Mouse (Mus musculus): Measurements from ENCODE around the gene Crhr1. TPM values are rescaled to one million over a fixed set of nuclear protein-coding genes. Genes with fewer than 3 reads are reported as not detected.

Gene Crhr1
- polyA plus RNA-seq, 1 experiment, result 2.5 TPM

- Histone ChIP-seq H3K4me3 (ENCODE audit: extremely low read depth, insufficient read depth, insufficient read length) (no peak overlapping the region), H3K4me1 (ENCODE audit: control insufficient read depth, insufficient read depth, insufficient read length) (no peaks in the 10 kb centered on the region), H3K27me3 (ENCODE audit: control insufficient read depth, insufficient read depth, low read length) (no peaks in the 10 kb centered on the region), H3K36me3 (ENCODE audit: control insufficient read depth, insufficient read depth, low read length) (no peaks in the 10 kb centered on the region), H3K27ac (ENCODE audit: insufficient read depth, low read length) (no peak overlapping the region)
- no peak for DNase-seq (ENCODE audit: low read depth in 1 of 2, low spot score in 2 of 2)
- TF ChIP-seq CTCF (IDR thresholded peaks at IDR 0.05; ENCODE audit: extremely low read depth, insufficient read depth, insufficient read length, insufficient replicate concordance) (no peak), POLR2A (IDR thresholded peaks at IDR 0.05; ENCODE audit: low read depth, low read length) (no peak)
- WGBS, result 95% methylated on average over 9 of the region's 9 CpGs
These were observed 54.1 kb downstream of the Crhr1 start for GRCm38 (mm10) chr11:104186837-104187150.

GRCm38 (mm10) chr11:104187766-104188165, 55.1 kb downstream of the Crhr1 start:
- no peak for DNase-seq (ENCODE audit: low read depth in 1 of 2, low spot score in 2 of 2)
- WGBS, result 87% methylated on average over 10 of the region's 10 CpGs
- no peaks in the 10 kb centered on the region for H3K27me3 ChIP-seq (ENCODE audit: control insufficient read depth, insufficient read depth, low read length)
- H3K4me1 ChIP-seq (ENCODE audit: control insufficient read depth, insufficient read depth, insufficient read length), result no peaks in the 10 kb centered on the region
- TF ChIP-seq CTCF (IDR thresholded peaks at IDR 0.05; ENCODE audit: extremely low read depth, insufficient read depth, insufficient read length, insufficient replicate concordance) (no peak), POLR2A (IDR thresholded peaks at IDR 0.05; ENCODE audit: low read depth, low read length) (no peak)
- no peak overlapping the region for H3K27ac ChIP-seq (ENCODE audit: insufficient read depth, low read length)
- H3K4me3 ChIP-seq (ENCODE audit: extremely low read depth, insufficient read depth, insufficient read length), result no peak overlapping the region
- no peaks in the 10 kb centered on the region for H3K36me3 ChIP-seq (ENCODE audit: control insufficient read depth, insufficient read depth, low read length)

- DNase-seq (ENCODE audit: low read depth in 1 of 2, low spot score in 2 of 2), result no peak
- H3K36me3 ChIP-seq (ENCODE audit: control insufficient read depth, insufficient read depth, low read length), result no peaks in the 10 kb centered on the region
- H3K27ac ChIP-seq (ENCODE audit: insufficient read depth, low read length), result no peak overlapping the region
- 76% methylated on average over 2 of the region's 2 CpGs for WGBS
- H3K27me3 ChIP-seq (ENCODE audit: control insufficient read depth, insufficient read depth, low read length), result no peaks in the 10 kb centered on the region
- H3K4me1 ChIP-seq (ENCODE audit: control insufficient read depth, insufficient read depth, insufficient read length), result no peaks in the 10 kb centered on the region
- H3K4me3 ChIP-seq (ENCODE audit: extremely low read depth, insufficient read depth, insufficient read length), result no peak overlapping the region
- no peak for TF ChIP-seq CTCF (IDR thresholded peaks at IDR 0.05; ENCODE audit: extremely low read depth, insufficient read depth, insufficient read length, insufficient replicate concordance)
- TF ChIP-seq POLR2A (IDR thresholded peaks at IDR 0.05; ENCODE audit: low read depth, low read length), result no peak
These were observed 57.4 kb downstream of the Crhr1 start for GRCm38 (mm10) chr11:104190008-104190407.

GRCm38 (mm10) chr11:104195382-104195781, 62.7 kb downstream of the Crhr1 start:
- Histone ChIP-seq H3K27me3 (ENCODE audit: control insufficient read depth, insufficient read depth, low read length) (no peaks in the 10 kb centered on the region), H3K36me3 (ENCODE audit: control insufficient read depth, insufficient read depth, low read length) (no peaks in the 10 kb centered on the region), H3K4me3 (ENCODE audit: extremely low read depth, insufficient read depth, insufficient read length) (no peak overlapping the region), H3K4me1 (ENCODE audit: control insufficient read depth, insufficient read depth, insufficient read length) (no peaks in the 10 kb centered on the region), H3K27ac (ENCODE audit: insufficient read depth, low read length) (no peak overlapping the region)
- DNase-seq (ENCODE audit: low read depth in 1 of 2, low spot score in 2 of 2), result no peak
- no peak for TF ChIP-seq POLR2A (IDR thresholded peaks at IDR 0.05; ENCODE audit: low read depth, low read length)
- TF ChIP-seq CTCF (IDR thresholded peaks at IDR 0.05; ENCODE audit: extremely low read depth, insufficient read depth, insufficient read length, insufficient replicate concordance), result no peak
- 78% methylated on average over 11 of the region's 11 CpGs for WGBS

- DNase-seq (ENCODE audit: low read depth in 1 of 2, low spot score in 2 of 2), result peak; percentile 39 to 63
- H3K27me3 ChIP-seq (ENCODE audit: control insufficient read depth, insufficient read depth, low read length), result no peaks in the 10 kb centered on the region
- H3K27ac ChIP-seq (ENCODE audit: insufficient read depth, low read length), result no peak overlapping the region
- H3K4me1 ChIP-seq (ENCODE audit: control insufficient read depth, insufficient read depth, insufficient read length), result no peaks in the 10 kb centered on the region
- WGBS, result 19% methylated on average over 9 of the region's 9 CpGs
- no peaks in the 10 kb centered on the region for H3K36me3 ChIP-seq (ENCODE audit: control insufficient read depth, insufficient read depth, low read length)
- H3K4me3 ChIP-seq (ENCODE audit: extremely low read depth, insufficient read depth, insufficient read length), result no peak overlapping the region
- TF ChIP-seq POLR2A (IDR thresholded peaks at IDR 0.05; ENCODE audit: low read depth, low read length) (no peak), CTCF (IDR thresholded peaks at IDR 0.05; ENCODE audit: extremely low read depth, insufficient read depth, insufficient read length, insufficient replicate concordance) (peak; percentile 76; the same call in 1 of the 2 replicates)
These were observed 63.1 kb downstream of the Crhr1 start for GRCm38 (mm10) chr11:104195791-104196190.

- 8% methylated on average over 10 of the region's 10 CpGs for WGBS
- no peaks in the 10 kb centered on the region for H3K27me3 ChIP-seq (ENCODE audit: control insufficient read depth, insufficient read depth, low read length)
- no peak for TF ChIP-seq CTCF (IDR thresholded peaks at IDR 0.05; ENCODE audit: extremely low read depth, insufficient read depth, insufficient read length, insufficient replicate concordance)
- TF ChIP-seq POLR2A (IDR thresholded peaks at IDR 0.05; ENCODE audit: low read depth, low read length), result no peak
- no peak for DNase-seq (ENCODE audit: low read depth in 1 of 2, low spot score in 2 of 2)
- H3K36me3 ChIP-seq (ENCODE audit: control insufficient read depth, insufficient read depth, low read length), result no peaks in the 10 kb centered on the region
- H3K4me3 ChIP-seq (ENCODE audit: extremely low read depth, insufficient read depth, insufficient read length), result no peak overlapping the region
- no peaks in the 10 kb centered on the region for H3K4me1 ChIP-seq (ENCODE audit: control insufficient read depth, insufficient read depth, insufficient read length)
- no peak overlapping the region for H3K27ac ChIP-seq (ENCODE audit: insufficient read depth, low read length)
These were observed 65.2 kb downstream of the Crhr1 start for GRCm38 (mm10) chr11:104197861-104198260.

- no peak for TF ChIP-seq CTCF (IDR thresholded peaks at IDR 0.05; ENCODE audit: extremely low read depth, insufficient read depth, insufficient read length, insufficient replicate concordance)
- TF ChIP-seq POLR2A (IDR thresholded peaks at IDR 0.05; ENCODE audit: low read depth, low read length), result no peak
- no peak for DNase-seq (ENCODE audit: low read depth in 1 of 2, low spot score in 2 of 2)
- Histone ChIP-seq H3K27ac (ENCODE audit: insufficient read depth, low read length) (no peak overlapping the region), H3K4me3 (ENCODE audit: extremely low read depth, insufficient read depth, insufficient read length) (no peak overlapping the region), H3K27me3 (ENCODE audit: control insufficient read depth, insufficient read depth, low read length) (no peaks in the 10 kb centered on the region), H3K36me3 (ENCODE audit: control insufficient read depth, insufficient read depth, low read length) (no peaks in the 10 kb centered on the region), H3K4me1 (ENCODE audit: control insufficient read depth, insufficient read depth, insufficient read length) (no peaks in the 10 kb centered on the region)
- 49% methylated on average over 3 of the region's 3 CpGs for WGBS
These were observed 70.6 kb downstream of the Crhr1 start for GRCm38 (mm10) chr11:104203271-104203670.

Measured in spleen, adult 2 months (tissue).